Mouse (Mus musculus): ENCODE results near the gene Optn.

Optn gene

DNA sequence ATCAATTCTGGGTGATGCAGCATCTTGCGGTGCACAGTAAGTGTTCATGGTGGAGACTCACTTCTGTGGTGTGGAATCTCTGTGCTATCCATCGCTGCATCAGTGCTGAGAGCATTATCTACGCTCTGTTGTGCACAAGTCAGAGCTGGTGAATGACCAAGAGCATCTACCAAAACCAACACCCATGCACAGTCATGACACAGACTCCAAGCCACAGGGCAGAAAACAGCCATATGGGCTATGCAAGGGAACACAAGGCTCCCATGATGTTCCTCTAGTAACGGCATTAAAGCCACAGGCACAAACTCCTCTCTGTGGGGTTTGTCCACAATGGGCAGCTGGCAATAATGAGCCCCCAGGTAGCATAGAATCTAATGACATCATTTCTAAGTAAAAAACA lies 34.0 kb downstream of the Optn start:
- ATAC-seq (ENCODE audit: low TSS enrichment): no peak

DNA sequence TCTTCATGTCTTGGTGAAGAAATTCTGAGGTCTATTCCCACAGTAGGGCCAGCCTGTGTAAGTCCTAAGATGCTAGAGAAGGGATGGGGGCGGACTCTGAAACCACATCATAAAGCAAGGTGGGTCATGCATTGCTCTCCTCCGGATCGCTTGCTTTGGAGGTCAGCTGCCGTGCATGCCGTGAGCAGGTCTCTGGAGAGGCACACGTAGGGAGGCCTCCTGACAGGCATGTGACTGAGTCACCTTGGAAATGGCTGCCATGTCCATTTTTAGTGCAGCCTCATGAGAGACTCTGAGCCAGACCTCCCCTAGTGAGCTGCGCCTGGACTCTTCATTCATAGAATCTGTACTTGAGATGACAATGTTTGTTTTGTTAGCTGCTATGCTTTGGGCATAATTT lies 35.8 kb downstream of the Optn start:
- no peak for ATAC-seq (ENCODE audit: low TSS enrichment)

DNA sequence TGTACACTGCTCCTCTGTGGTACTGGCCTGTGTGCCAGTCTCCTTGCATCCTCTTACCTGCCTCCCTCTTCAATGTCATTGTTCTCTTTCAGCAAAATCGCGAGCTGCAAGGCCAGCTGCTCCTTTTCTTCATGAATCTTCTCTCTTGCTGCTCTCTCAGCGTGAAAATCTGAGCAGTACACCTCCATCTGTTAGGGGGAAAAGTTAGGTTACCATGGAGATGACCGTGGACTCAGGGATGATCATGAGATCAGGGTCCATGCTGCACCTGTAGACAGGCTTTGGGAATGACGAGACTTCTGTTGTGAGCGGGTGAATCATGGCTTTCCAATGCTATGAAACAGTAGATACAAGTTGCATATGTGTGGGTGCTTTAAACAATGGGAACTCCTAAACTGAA lies 36.8 kb downstream of the Optn start:
- no peak for ATAC-seq (ENCODE audit: low TSS enrichment)

DNA sequence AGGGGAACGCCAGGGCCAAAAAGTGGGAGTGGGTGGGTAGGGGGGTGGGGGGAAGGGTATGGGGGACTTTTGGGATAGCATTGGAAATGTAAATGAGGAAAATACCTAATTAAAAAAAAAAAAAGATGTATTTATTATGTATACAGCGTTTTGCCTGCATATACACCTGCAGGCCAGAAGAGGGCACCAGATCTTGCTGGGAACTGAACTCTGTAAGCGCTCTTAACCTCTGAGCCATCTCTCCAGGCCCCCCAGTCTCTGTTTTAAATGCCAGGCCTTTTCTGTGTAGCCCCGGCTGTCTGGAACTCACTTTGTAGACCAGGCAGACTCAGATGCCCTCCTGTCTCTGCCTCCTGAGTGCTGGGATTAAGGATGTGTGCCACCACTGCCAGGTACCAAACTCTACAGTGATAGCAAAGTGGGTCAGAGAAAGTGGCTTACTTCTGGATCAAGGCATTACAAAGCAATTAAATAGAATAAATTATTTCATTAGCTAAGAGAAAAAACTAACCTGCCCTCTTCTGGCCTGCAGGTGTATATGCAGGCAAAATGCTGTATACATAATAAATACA lies 38.6 kb downstream of the Optn start:
- ATAC-seq (ENCODE audit: low TSS enrichment): no peak

DNA sequence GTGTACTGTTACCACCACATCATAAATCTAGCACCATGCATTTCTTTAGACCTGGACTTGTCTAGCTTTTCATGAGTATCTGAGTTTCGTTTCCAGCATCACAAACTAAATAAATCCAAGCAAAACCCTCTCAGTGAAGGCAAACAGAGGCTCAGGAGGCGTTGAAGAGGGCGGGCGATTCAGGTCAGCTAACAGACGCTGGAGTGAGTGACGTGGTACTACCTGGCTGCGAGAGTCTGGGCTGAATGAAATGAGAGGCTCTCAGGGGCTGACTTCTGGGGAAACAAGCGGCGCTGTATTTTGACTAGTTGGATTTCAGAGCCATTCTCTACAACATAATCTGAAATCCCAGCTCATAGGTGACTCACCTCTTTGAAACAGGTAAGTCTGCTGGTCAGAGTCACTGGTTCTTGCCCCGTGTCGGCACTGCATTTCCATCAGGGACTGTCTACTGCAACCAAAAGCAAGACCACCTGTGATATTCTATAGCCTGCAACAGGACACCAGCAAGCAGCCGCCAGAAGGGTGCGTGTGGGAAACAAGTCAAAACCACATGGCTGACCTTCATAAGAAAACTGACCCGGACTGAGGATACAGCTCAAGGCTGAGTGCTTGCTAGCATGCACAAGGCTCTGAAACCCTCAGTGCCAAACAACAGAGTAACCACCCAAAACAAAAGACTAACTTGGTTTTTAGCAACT lies 40.0 kb downstream of the Optn start:
- ATAC-seq (ENCODE audit: low TSS enrichment): no peak

DNA sequence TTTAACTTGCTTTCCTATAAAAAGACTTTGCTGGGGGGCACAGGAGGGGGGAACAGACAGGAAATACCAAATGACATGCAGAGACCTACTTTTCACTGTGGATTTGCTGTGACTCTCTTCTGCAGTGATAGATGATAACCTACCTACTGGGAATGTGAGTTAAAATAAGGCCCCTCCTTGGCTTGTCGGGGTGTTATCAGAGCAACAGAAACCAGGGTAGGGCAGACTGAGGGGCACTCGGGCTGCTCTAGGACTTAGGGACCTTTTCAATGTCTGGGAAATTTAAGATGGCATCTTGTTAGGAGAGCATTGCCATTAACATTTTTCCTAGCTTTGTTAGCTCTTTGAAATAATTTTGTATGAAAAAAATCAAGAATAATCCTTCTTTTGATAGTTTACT lies 40.6 kb downstream of the Optn start:
- no peak for ATAC-seq (ENCODE audit: low TSS enrichment)

DNA sequence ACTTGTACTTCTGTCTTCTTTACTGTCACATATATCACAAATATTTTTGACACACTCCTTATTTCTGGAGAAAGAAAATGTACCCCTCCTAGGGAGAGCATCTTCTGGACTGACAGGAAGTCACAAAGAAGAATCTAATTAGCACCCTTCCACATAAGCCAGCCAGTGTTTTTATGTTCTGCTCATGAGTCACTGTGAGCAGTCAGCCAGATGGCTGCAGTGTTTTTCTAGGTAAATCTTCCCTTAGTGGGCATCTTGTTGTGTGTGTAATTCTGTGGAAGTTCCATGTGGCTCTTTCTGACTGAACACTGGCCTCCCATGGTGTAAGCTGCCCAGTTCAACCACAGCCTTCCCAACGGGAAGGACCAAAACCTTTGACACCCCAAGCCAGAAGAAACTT lies 44.1 kb downstream of the Optn start:
- ATAC-seq (ENCODE audit: low TSS enrichment): peak; percentile 97

DNA sequence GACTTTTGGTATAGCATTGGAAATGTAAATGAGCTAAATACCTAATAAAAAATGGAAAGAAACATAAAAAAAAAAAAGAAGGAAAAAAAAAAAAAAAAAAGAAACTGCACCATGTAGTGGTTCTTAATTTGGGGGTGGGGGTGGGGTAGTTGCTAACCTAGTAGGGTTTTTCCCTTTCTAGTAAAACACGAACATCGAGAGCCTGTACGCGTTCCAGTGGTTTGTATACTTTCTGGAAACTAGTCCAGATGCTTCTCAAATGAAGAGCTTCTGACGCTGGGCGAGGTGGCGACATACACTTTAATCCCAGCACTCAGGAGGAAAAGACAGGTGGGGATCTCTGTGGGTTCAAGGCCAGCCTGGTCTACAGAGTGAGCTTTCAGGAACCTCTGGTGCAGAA lies 46.9 kb downstream of the Optn start:
- no peak for ATAC-seq (ENCODE audit: low TSS enrichment)

DNA sequence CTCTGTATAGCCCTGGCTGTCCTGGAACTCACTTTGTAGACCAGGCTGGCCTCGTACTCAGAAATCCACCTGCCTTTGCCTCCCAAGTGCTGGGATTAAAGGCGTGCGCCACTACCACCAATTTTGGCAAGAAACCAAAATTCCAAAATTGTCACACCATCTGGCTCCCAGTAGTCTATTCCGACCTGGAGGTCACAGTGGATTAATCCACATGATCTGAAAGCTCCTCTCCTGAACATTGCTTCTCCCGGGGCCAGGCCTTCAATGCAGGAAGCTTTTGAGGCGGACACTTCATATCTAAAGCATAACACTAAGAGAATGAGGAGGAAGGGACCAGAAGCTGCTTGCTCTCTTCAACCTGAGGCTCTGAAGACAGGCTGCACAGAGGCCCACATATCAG lies 48.3 kb downstream of the Optn start:
- no peak for ATAC-seq (ENCODE audit: low TSS enrichment)

DNA sequence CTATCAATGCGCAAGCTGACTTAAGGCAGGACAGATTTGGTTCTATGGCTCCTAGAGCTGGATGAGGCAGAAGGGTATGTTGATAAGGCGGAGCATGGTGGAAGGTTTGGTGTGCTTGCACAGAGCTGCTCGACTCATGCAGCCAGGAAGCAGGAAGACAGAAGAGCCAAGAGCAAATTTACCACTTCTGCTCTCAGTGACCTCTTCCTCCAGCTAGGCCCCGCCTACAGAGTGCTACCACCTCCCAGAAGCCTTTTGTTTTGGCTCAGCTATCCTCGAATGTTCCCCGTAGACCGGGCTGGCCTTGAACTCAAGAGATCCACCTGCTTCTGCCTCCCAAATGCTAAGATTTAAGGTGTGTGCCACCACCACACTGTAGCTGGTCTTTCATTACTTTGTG lies 49.2 kb downstream of the Optn start:
- ATAC-seq (ENCODE audit: low TSS enrichment): no peak

DNA sequence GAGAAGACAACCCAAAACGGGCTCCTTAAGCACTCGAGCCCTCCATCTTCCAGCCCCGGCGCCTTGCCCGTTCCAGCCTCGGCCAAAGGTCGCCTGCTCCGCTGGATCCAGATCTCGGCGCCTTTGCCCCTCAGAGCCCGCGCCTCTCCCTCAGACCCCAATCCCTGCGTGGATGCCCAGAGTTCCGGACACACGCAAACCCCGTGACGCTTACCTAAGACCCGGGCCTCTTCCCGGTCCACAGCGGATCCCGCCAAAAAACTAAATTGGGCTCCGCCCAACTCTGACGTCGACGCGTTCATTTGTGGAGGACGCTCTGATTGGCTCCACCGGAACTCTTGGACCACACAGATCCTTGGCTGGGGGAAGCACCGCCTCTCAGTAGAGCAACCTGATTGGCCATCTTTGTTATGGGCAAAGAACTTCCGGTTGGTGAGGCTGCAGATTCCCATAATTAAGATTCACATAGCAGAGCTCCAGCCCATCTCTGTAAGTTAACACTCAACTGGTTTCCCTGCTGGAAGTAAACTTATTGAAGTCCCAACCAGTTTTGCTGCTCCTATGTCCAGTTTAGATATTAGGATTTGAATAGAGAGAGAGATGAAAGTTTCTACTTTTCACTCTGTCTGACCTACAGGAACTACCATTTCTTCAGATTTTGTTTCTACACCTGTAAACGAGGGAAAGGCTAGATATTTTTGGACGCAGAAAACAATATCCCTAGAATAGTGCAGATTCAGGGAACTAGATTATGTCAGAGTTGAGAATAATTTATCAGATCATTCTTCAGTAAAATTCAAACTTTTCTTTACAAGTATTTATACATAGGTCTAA lies 51.1 kb downstream of the Optn start, which contains the start of gene Mcm10:
Mcm10 (minus strand) TSS at position 301 of the 834 bp plus-strand sequence.
- peak; percentile 100 for ATAC-seq (ENCODE audit: low TSS enrichment)

DNA sequence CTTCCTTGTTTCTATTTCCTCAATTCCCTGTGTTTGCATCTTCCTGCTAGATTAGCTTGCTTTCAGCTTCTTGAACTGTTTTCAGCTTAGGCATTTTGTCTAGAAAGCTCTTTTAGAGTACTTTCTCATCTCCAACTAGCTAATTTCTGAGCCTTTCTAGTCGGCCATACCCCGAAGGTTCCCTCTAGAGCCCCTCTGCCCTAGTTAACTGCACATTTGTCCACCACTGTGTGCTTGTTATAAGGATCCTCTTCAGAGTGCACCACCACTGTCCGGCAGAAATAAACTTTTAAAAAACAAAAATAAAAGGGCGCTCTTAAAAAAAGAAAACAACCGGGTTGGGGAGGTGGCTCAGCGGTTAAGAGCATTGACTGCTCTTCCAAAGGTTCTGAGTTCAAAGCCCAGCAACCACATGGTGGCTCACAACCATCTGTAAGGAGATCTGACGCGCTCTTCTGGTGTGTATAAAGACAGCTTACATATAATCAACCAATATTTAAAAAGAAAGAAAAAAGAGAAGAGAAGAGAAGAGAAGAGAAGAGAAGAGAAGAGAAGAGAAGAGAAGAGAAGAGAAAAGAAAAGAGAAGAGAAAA lies 51.9 kb downstream of the Optn start:
- ATAC-seq (ENCODE audit: low TSS enrichment): no peak

DNA sequence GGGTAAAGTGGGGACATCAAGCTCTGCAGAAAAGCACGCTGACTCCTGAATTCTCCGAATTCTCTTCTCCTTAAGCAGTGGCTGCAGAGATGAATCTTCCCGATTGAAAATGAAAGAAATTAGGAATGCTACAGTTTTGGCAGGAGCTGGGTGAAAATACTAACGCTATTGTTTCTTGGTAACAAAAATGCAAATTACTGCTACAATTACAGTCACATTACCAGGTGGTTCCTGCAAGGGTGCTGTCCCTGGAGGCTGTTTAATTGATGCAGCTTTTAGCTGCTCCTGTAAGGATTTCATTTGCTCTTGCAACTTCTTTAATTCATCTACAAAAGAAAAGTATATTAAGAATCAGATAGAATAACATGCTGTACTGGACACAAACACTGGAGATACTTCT lies 56.7 kb downstream of the Optn start:
- no peak for ATAC-seq (ENCODE audit: low TSS enrichment)

DNA sequence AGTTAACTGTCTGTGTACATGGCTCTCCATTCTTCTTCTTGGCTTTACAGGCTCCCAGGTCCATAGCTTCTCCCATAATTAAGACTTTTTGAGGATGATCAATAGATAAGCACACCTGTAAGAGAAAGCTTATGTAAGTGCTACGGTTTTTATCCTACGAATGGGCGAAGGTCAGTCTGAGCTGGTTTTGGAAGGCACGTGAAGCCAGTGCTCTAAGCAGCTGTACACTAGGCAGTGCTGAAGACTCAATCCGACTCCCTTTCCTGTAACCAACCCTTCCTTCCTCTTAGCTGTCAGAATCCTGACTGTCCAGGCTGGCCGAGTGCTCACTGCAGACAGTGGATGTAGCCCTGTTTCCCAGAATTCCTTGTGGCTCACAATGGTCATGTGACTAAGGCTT lies 62.6 kb downstream of the Optn start:
- no peak for ATAC-seq (ENCODE audit: low TSS enrichment)

DNA sequence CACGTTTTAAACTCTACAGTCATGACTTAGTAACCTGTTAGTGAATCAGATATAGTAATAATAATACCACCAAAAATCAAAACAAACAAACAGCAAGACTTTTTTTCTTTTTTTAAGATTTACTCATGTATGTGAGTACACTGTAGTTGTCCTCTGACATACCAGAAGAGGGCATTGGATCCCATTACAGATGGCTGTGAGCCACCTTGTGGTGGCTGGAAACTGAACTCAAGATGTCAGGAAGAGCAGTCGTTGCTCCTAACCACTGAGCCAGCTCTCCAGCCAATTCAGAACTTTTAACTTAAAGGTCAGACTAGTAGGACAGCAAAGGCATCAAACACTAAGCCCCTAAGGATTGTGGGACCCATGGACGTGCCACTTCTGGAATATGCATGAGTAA lies 64.9 kb downstream of the Optn start:
- ATAC-seq (ENCODE audit: low TSS enrichment): no peak

DNA sequence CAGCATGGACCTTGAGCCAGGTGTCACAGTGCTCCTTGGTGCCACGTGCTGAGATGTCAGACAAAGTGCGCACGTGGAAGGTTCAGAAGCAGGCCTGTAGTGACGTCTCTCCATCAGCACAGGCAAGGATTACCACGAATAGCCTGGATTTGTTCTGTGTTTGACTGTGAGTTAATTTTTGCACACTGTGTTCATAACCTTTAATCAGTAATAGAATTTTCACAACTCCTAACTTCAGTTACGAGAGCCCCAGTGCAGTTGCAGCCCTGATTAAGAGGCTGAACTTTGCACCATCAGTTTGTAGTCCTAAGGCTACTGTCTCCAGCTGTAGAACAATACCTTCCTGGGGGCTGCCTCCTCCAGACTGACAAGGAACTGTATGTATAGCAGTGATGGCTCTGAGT lies 67.4 kb downstream of the Optn start:
- no peak for ATAC-seq (ENCODE audit: low TSS enrichment)

DNA sequence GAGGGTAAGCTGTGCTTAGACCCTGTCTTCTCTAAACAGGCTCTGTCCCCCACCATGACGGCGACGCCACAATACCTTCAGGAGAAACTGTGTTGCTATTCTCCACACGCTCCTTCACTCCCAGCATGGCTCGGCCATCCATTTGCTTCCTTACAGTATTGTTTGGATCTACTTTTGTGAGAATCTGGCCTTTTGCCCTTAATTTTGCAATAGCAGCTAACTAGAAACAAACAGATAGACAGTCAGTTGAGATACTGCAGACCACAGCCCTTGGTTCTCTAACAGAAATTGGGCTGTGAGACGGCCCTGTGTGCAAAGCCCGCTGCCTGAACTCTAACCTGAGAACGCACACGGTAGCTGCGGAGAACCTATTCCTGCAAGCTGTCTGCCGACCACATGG lies 68.2 kb downstream of the Optn start:
- ATAC-seq (ENCODE audit: low TSS enrichment): no peak

DNA sequence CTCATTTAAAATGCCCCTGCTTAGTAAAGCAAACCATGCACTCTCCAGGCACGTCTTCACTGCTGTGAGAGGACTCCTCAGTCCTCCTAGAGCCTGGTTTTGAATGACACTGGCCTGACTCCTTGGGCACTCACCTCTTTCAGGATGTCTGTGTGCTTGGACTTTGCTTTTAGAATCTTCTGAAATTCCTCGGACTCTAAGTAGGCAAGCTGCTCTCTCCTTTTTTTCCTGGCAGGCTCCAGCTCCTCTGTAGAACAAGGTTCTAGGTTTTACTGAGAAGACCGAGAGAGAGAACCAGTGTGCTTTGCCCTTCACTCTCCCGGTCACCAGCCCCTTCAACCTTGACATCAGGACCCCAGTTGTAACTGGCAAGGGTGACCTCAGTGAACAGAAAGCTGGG lies 69.4 kb downstream of the Optn start:
- ATAC-seq (ENCODE audit: low TSS enrichment): no peak

DNA sequence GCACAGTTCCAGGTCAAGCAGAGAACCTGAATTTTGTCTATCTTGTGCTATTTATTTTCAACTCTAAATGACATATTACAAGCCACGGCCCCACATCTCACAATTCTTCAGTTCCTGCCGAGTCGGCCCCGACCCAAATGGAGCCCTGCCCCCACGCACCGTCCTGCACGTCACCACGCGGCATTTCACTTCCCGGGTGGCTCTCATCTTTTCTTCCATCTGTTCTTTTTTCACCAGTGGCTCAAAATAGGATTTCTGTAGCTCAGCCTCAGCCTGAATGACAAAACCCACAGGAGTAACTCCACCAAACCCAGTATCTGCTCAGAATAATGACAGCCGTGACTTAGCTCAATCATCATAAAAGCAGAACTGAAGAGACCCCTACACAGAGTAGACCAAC lies 70.3 kb downstream of the Optn start:
- ATAC-seq (ENCODE audit: low TSS enrichment): peak; percentile 87; the same call in 1 of the 2 replicates

DNA sequence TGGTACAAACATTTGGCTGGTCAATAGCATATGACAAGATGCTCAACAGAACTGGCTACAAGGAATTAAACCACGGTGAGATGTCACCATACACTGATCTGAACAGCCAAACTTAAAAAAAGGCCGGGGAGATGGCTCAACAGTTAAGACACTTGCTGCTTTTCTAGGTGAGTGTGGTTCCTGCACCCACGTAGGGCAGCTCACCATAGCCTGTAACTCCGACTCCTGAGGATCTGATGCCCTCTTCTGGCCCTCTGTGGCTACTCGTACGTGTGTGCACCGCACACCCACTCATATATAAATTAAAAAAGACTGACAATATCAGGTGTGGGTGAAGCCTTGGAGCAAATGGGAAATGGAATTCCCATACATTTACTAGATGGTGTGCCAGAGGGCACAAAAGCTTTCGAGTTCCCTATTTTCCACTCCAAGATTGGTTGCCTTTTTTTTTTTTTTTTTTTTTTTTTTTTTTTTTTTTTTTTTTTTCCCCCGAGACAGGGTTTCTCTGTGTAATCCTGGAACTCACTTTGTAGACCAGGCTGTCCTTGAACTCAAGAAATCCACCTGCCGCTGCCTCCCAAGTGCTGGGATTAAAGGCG lies 74.9 kb downstream of the Optn start:
- no peak for ATAC-seq (ENCODE audit: low TSS enrichment)

DNA sequence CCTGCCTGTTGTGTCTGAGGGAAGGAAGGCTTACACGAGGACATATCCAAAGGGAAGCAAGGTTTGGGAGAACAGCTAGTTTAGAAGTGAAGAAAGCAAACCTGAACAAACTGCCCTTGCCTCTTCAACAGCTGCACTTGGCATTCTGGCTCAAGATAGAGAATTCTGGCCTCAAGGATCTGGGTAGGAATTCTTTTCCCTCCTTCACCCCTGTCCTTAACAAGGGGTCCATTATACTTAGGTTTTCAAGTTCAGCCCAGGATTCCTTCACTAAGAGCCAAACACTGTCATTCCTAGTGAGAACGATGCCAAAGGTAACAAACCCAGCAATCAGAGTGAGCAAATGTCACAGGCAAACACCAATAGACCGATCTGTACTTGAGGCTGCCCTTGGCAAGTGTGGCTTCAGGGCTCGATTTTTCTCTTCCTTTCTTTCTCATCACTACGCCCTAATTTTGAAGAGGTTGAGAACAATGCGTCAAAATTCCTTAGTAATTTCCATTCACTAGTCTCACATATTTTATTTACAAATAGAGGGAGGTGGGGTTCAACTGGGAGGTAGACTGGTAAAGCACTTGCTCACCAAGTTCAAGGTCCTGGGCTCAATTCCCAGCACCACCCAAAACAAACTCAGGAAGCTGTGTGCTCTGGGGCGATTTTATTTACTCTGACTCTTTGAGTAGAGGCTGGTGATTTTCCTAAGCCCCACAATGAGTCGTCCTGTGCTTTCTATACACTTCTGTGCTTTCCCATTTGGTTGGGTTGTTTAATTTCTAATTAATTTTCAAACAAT lies 76.3 kb downstream of the Optn start:
- ATAC-seq (ENCODE audit: low TSS enrichment): no peak
